Mouse (Mus musculus) heart, postnatal 4 days (tissue): ENCODE results near the gene Cdk5rap1. TPM values are rescaled to one million over a fixed set of nuclear protein-coding genes. Genes with fewer than 3 reads are reported as not detected.

Experiments used
- DNase-seq: peaks from one replicate; pipeline ENCODE4 v3.0.0; 2021
- total RNA-seq, 2 experiments: library from RNA; stranded (reverse); gene quantifications; 2 replicates each; pipeline ENCODE4 v1.2.3; 2021

Gene Cdk5rap1
- 10 to 100 TPM in 1 of 2 experiments, 1 to 10 TPM in 1; 8.7 to 11.2 TPM for total RNA-seq

- DNase-seq: no peak
These were observed at the start of gene Cdk5rap1 for GRCm38 (mm10) chr2:154372842-154373500. Gene Cdk5rap1 (minus strand): TSS chr2:154373010.

- DNase-seq: no peak
These were observed 49.4 kb upstream of the Cdk5rap1 start for GRCm38 (mm10) chr2:154422181-154422580.

GRCm38 (mm10) chr2:154420942-154421731 is 48.3 kb upstream of the Cdk5rap1 start:
- no peak for DNase-seq

- no peak for DNase-seq
These were observed 47.1 kb upstream of the Cdk5rap1 start for GRCm38 (mm10) chr2:154419631-154420515.

- DNase-seq: no peak
These were observed 45.2 kb upstream of the Cdk5rap1 start for GRCm38 (mm10) chr2:154418001-154418400.

GRCm38 (mm10) chr2:154417107-154417506 is 44.3 kb upstream of the Cdk5rap1 start:
- DNase-seq: peak; percentile 88

GRCm38 (mm10) chr2:154412018-154412666 is 39.3 kb upstream of the Cdk5rap1 start:
- peak; percentile 48 for DNase-seq

- peak; percentile 84 for DNase-seq
These were observed 37.5 kb upstream of the Cdk5rap1 start for GRCm38 (mm10) chr2:154410355-154410754.

- DNase-seq: peak; percentile 93
These were observed 35.0 kb upstream of the Cdk5rap1 start, which contains the start of gene Snta1 for GRCm38 (mm10) chr2:154407643-154408445. Gene Snta1 (minus strand): TSS chr2:154408099.

- peak; percentile 23 for DNase-seq
These were observed 34.3 kb upstream of the Cdk5rap1 start for GRCm38 (mm10) chr2:154407063-154407642.

- peak; percentile 37 for DNase-seq
These were observed 32.7 kb upstream of the Cdk5rap1 start for GRCm38 (mm10) chr2:154405447-154405994.

GRCm38 (mm10) chr2:154402811-154403210 is 30.0 kb upstream of the Cdk5rap1 start:
- peak; percentile 73 for DNase-seq

- DNase-seq: no peak
These were observed 29.2 kb upstream of the Cdk5rap1 start for GRCm38 (mm10) chr2:154401976-154402375.

- no peak for DNase-seq
These were observed 26.5 kb upstream of the Cdk5rap1 start for GRCm38 (mm10) chr2:154399325-154399724.

- no peak for DNase-seq
These were observed 25.5 kb upstream of the Cdk5rap1 start for GRCm38 (mm10) chr2:154398267-154398666.

GRCm38 (mm10) chr2:154396529-154396928 is 23.7 kb upstream of the Cdk5rap1 start:
- peak; percentile 45 for DNase-seq

GRCm38 (mm10) chr2:154394602-154395001 is 21.8 kb upstream of the Cdk5rap1 start:
- peak; percentile 68 for DNase-seq

- DNase-seq: peak; percentile 96
These were observed 17.6 kb upstream of the Cdk5rap1 start for GRCm38 (mm10) chr2:154390180-154390964.

GRCm38 (mm10) chr2:154379103-154379502 is 6.3 kb upstream of the Cdk5rap1 start:
- DNase-seq: no peak
